ENCODE assay signal across 24 mouse cellular contexts in genomic region chr6:112062956-112063355, GRCm38 (mm10).
"Had no signal": no experiment of that assay in that cellular context is flagged by ENCODE, and none has a peak within 500 bp of the region (broad histone marks: within the 10 kb centered on the region; RNA-seq: fewer than 3 reads in every experiment).

No protein-coding gene starts in this region.

- H3K9ac ChIP-seq: heart, embryonic 12.5 days; hindbrain, embryonic 14.5 days; intestine, embryonic 15.5 days; limb, embryonic 12.5 days; liver, embryonic 13.5 days; liver, embryonic 15.5 days had no signal

- H3K36me3 ChIP-seq: heart, embryonic 10.5 days; heart, embryonic 12.5 days; intestine, embryonic 15.5 days; limb, embryonic 10.5 days; limb, embryonic 12.5 days; liver, embryonic 13.5 days; liver, embryonic 15.5 days had no signal

- ATAC-seq: inflammation-experienced regulatory T-cells, adult 6 months; intestine, embryonic 15.5 days; intestine, postnatal 0 days had no signal

- H3K4me3 ChIP-seq: gastrocnemius, adult 2 months; heart, embryonic 10.5 days; heart, embryonic 12.5 days; intestine, embryonic 15.5 days; layer of hippocampus, adult 2 months; limb, embryonic 10.5 days; limb, embryonic 12.5 days; liver, embryonic 13.5 days; liver, embryonic 15.5 days had no signal

- H3K4me1 ChIP-seq: heart, embryonic 10.5 days; heart, embryonic 12.5 days; intestine, embryonic 15.5 days; limb, embryonic 10.5 days; limb, embryonic 12.5 days; liver, embryonic 13.5 days; liver, embryonic 15.5 days had no signal

- H3K4me2 ChIP-seq: heart, embryonic 12.5 days; hindbrain, embryonic 14.5 days; intestine, embryonic 15.5 days; limb, embryonic 12.5 days; liver, embryonic 11.5 days; liver, embryonic 13.5 days; liver, embryonic 15.5 days had no signal

- H3K9me3 ChIP-seq: heart, embryonic 10.5 days; heart, embryonic 12.5 days; intestine, embryonic 15.5 days; limb, embryonic 10.5 days; limb, embryonic 12.5 days; liver, embryonic 13.5 days; liver, embryonic 15.5 days had no signal

- DNase-seq: gastrocnemius, adult 2 months; gastrocnemius, postnatal 10 days; gastrocnemius, postnatal 25 days; heart, adult 18-20 months; heart, postnatal 10 days; heart, postnatal 4 days; kidney, adult 18-20 months; kidney, adult 8-10 months; kidney, postnatal 10 days; kidney, postnatal 25 days; kidney, postnatal 4 days; liver; liver, embryonic 13.5 days had no signal

- H3K27me3 ChIP-seq: heart, embryonic 12.5 days; intestine, embryonic 15.5 days; limb, embryonic 12.5 days; liver, embryonic 13.5 days; liver, embryonic 15.5 days had no signal

- H3K27ac ChIP-seq: gastrocnemius, adult 2 months; heart, embryonic 10.5 days; hindbrain, embryonic 14.5 days; intestine, embryonic 15.5 days; layer of hippocampus, adult 2 months; limb, embryonic 10.5 days; limb, embryonic 12.5 days; liver, embryonic 13.5 days; liver, embryonic 15.5 days had no signal
